Mouse (Mus musculus) heart, postnatal 0 days (tissue): ENCODE data around the gene Dok4. TPM values are rescaled to one million over a fixed set of nuclear protein-coding genes. Genes with fewer than 3 reads are reported as not detected.

Experiments used
- ATAC-seq: fragments of 200-750 bp; cut with Nextera tagmentation; 2 replicates; pipeline ENCODE4 v1.8.0; 2017; ENCODE audit warnings: low read depth, moderate number of reproducible peaks, moderate library complexity; ENCODE audit not compliant: insufficient read depth
- DNase-seq: peaks from one replicate; pipeline ENCODE4 v3.0.0-alpha.2; 2016; ENCODE audit warnings: low spot score
- H3K27ac ChIP-seq: fragments of 300-500 bp; sonication (generic); 2 replicates; pipeline ENCODE4 v1.5.1; 2014; ENCODE audit warnings: low read depth, mild to moderate bottlenecking
- H3K27me3 ChIP-seq: fragments of 300-500 bp; sonication (generic); 2 replicates; pipeline ENCODE4 v1.6.1; 2014; ENCODE audit warnings: low read length, mixed read lengths; ENCODE audit not compliant: control insufficient read depth, insufficient read depth
- H3K36me3 ChIP-seq: fragments of 300-500 bp; sonication (generic); replicated peaks from 2 replicates; pipeline ENCODE4 v1.6.1; 2014; ENCODE audit warnings: low read length, mixed read lengths; ENCODE audit not compliant: control insufficient read depth, insufficient read depth
- H3K4me1 ChIP-seq: fragments of 300-500 bp; sonication (generic); 2 replicates; pipeline ENCODE4 v1.6.1; 2014; ENCODE audit warnings: antibody characterized with exemption; ENCODE audit not compliant: control insufficient read depth, insufficient read depth
- H3K4me2 ChIP-seq: fragments of 300-500 bp; sonication (generic); 2 replicates; pipeline ENCODE4 v1.6.1; 2014; ENCODE audit warnings: low read depth, mild to moderate bottlenecking, low read length, moderate library complexity
- H3K4me3 ChIP-seq: fragments of 300-500 bp; sonication (generic); 2 replicates; pipeline ENCODE4 v1.5.1; 2014; ENCODE audit warnings: low read depth, low read length
- H3K9ac ChIP-seq: fragments of 300-500 bp; sonication (generic); replicated peaks from 2 replicates; pipeline ENCODE4 v1.6.1; 2014; ENCODE audit warnings: low read depth, low read length, mixed read lengths
- H3K9me3 ChIP-seq: fragments of 300-500 bp; sonication (generic); replicated peaks from 2 replicates; pipeline ENCODE4 v1.6.1; 2016; ENCODE audit warnings: low read length; ENCODE audit not compliant: control insufficient read depth
- CTCF ChIP-seq: IDR thresholded peaks from 2 replicates; pipeline ENCODE4 v1.5.1; 2016; ENCODE audit warnings: antibody characterized with exemption, control low read depth, low read depth
- EP300 ChIP-seq: IDR thresholded peaks from 2 replicates; pipeline ENCODE4 v1.6.1; 2016; ENCODE audit warnings: antibody characterized with exemption, low read depth
- WGBS: fragments of 180-500 bp; shearing (Covaris S2); extraction: QIAGEN DNeasy Blood & Tissue Kit; methylation state at CpG from one replicate; pipeline ENCODE4 v1.1.7; 2014; 5-methylcytosine and 5-hydroxymethylcytosine counted together
- polyA plus RNA-seq: library from polyadenylated mRNA; unstranded; fragments of >200 nt; fragmentation: Nextera tagmentation; extraction: Ambion mirVana; gene quantifications from 2 replicates; pipeline ENCODE4 v1.2.1, GENCODE M21; 2015
- total RNA-seq: library from RNA; depleted of rRNA; stranded (reverse); fragments of >200 nt; gene quantifications from 2 replicates; pipeline ENCODE4 v1.2.3, GENCODE M21; 2014; ENCODE audit warnings: low replicate concordance

Gene Dok4
- total and polyA plus RNA-seq, 2 experiments from 2014 or later: 28.7 to 43.4 TPM

DNA sequence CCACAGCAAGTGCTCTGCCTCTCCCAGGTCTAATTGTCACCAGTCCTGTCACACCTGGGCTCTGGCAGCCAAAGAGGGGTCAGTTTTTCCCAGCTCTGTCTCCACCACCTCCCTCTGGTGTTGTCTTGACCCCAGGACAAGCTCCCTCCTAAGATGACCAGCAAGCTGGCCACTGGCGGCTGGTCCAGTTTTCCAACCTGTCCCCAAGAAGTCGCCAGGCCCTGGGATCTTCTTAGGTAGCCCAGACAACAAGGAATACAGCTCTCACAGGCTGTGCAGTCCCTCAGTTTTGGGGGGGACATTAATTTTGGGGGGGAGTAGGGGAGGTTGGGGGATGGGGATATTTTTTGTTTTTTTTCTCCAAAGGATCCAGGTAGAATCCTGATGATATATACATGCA, 3.6 kb downstream of the Dok4 start:
- Histone ChIP-seq H3K27me3 (no peaks in the 10 kb centered on the region), H3K4me1 (peaks cover 27% of the 10 kb centered on the region), H3K9ac (no peak overlapping the region), H3K4me2 (0 out of 2 replicates have a peak overlapping the region, but pooled peaks have one; percentile 64), H3K4me3 (no peak overlapping the region), H3K9me3 (no peaks in the 10 kb centered on the region), H3K36me3 (0 out of 2 replicates have a peak, but pooled peaks cover 5% of the 10 kb centered on the region), H3K27ac (no peak overlapping the region)
- ATAC-seq: no peak
- no peak for DNase-seq
- 85% methylated on average over 2 of the region's 2 CpGs for WGBS
- TF ChIP-seq EP300 (no peak), CTCF (no peak)

DNA sequence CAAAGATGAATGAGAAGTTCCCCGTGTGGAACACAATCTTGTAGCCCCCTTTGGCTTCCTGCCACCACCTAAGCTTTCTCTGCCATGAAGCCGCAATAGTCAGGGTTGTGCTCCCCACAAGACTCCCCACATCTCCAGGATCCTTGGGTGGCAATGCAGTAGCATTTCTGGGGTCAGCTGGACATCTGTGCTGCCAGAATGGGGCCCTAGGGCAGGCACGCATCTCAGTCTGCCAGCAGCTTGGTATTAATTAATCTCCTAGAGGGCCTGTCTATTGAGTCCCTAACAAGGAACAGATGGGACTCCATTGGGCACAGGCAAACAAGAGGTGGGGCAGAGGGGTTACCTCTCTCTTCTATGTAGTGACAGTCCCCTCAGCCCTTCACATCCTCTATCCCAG, 4.0 kb downstream of the Dok4 start:
- Histone ChIP-seq H3K36me3 (peaks cover 9% of the 10 kb centered on the region), H3K4me3 (no peak overlapping the region), H3K4me2 (peak overlapping the region; percentile 64; the same call in 1 of the 2 replicates), H3K27ac (no peak overlapping the region), H3K9me3 (no peaks in the 10 kb centered on the region), H3K9ac (no peak overlapping the region), H3K4me1 (peaks cover 27% of the 10 kb centered on the region), H3K27me3 (no peaks in the 10 kb centered on the region)
- no peak for DNase-seq
- WGBS: 57% methylated on average over 3 of the region's 3 CpGs
- TF ChIP-seq EP300 (no peak), CTCF (no peak)
- ATAC-seq: no peak

DNA sequence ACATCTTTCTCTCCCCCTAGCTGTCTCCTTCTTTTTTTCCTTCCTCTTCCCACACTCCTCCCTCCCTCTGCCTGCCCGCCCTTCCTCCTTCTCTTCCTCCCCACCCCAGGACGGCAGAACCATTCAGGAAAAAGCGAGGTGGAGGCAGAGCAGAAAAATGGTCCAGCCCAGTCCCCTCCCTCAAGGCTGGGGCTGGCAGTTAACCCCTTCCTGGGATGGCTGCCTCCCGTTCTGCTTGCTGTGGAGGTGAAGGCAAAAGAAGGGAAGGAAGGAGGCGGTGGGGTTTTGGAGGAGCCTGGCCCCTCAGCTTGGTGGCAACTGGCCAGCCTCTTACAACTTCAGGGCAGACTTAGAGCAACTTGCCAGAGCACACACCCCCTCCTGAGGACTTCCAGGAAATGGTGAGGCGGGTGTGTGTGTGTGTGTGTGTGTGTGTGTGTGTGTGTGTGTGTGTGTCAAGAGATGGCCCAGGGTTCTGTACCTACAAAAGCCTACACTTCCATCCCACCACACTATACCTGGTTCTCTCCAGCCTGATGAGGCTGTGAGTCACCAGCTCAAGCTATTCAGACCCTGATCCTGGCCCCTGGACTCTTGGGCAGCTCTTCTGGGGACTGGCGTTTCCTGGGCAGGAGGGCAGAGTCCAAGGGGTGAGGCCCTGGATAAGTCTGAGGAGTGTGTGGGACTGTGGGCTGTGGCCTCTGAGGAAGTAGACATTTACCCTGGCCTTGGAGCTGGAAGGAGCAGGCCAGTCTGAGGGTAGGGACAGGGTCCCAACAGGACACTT, 4.8 kb downstream of the Dok4 start:
- 0 out of 2 replicates have a peak overlapping the region, but pooled peaks have one; percentile 22 for H3K27ac ChIP-seq
- peak overlapping the region; percentile 35 for H3K4me3 ChIP-seq
- H3K27me3 ChIP-seq: no peaks in the 10 kb centered on the region
- peaks cover 18% of the 10 kb centered on the region for H3K36me3 ChIP-seq
- no peaks in the 10 kb centered on the region for H3K9me3 ChIP-seq
- ATAC-seq (peak; percentile 48), DNase-seq (peak; percentile 47)
- H3K4me2 ChIP-seq: peak overlapping the region; percentile 64
- TF ChIP-seq CTCF (no peak), EP300 (no peak)
- peaks cover 22% of the 10 kb centered on the region for H3K4me1 ChIP-seq
- H3K9ac ChIP-seq: peak overlapping the region; percentile 35
- WGBS: 21% methylated on average over 6 of the region's 7 CpGs

DNA sequence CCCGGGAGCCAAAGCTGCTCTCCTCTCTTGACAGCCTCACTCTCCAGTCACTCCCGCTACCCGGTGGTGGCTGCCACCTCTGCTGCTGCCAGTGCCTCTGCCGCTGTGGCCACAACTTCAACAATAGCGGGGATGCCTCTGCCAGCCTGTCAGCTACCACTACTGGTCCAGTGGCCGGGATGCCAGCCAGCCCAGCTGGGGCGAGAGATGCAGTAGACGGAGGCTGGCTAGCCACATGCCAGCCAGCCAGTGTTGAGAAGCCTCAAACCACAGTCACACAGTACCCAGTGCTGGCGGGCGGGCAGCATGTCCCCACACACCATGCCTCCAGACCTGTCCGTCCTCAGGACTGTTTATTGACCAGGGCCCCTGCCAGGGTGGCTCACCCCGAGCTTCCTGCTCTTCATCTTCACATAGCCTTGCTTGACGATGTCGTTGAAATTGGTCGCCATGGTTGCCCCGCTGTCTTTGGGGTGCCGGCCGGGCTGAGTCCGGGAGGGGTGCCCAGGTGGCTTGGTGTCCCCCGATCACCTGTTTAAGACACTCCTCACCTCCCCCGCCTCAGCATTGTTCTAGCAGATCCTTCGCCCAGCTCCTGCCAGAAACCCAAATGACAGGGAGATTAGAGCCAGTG, 5.5 kb downstream of the Dok4 start:
- ATAC-seq: no peak

DNA sequence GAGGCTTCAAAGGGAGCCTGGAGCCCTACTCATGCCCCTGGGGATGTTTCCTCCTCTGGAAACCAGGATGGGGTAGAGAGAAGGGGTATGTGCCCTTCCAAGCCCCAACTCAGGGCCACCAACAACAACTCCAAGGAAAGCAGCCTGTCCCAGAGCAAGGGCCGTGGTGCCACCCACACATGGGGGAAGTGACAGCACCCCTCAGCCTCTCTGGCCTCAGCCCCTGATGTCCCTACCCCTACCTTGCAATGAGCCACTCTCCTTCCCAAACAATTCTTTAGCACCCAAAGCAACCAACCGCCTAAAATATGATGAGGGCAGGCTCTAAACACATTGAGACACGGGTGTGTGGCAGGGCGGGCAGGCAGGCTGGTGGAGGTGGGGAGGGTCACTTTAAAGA, 6.1 kb downstream of the Dok4 start:
- TF ChIP-seq EP300: no peak
- Histone ChIP-seq H3K9ac (no peak overlapping the region), H3K4me1 (peaks cover 13% of the 10 kb centered on the region), H3K27ac (no peak overlapping the region), H3K9me3 (no peaks in the 10 kb centered on the region), H3K27me3 (no peaks in the 10 kb centered on the region), H3K36me3 (peaks cover 31% of the 10 kb centered on the region), H3K4me2 (peak overlapping the region; percentile 64), H3K4me3 (peak overlapping the region; percentile 35)
- DNase-seq: no peak
- no peak for ATAC-seq
- 49% methylated on average over 4 of the region's 4 CpGs for WGBS

More for the DNA sequence above, 5.5 kb downstream of the Dok4 start:
- H3K36me3 ChIP-seq: peaks cover 25% of the 10 kb centered on the region
- TF ChIP-seq EP300 (no peak), CTCF (no peak)
- DNase-seq: no peak
- H3K4me2 ChIP-seq: peak overlapping the region; percentile 64
- no peak overlapping the region for H3K27ac ChIP-seq
- peak overlapping the region; percentile 35 for H3K4me3 ChIP-seq
- no peaks in the 10 kb centered on the region for H3K27me3 ChIP-seq
- 27% methylated on average over 22 of the region's 22 CpGs for WGBS
- peak overlapping the region; percentile 35 for H3K9ac ChIP-seq
- no peaks in the 10 kb centered on the region for H3K9me3 ChIP-seq
- peaks cover 19% of the 10 kb centered on the region for H3K4me1 ChIP-seq
